Mouse (Mus musculus): ENCODE data around the gene Trim47. TPM values are rescaled to one million over a fixed set of nuclear protein-coding genes. Genes with fewer than 3 reads are reported as not detected.

The Trim47 gene
- polyA plus RNA-seq, 1 experiment from 2014 or later: 6.2 TPM

GRCm38 (mm10) chr11:116163002-116163401, 36.0 kb upstream of the Trim47 start:
- Histone ChIP-seq H3K9me3 (replicated peaks; ENCODE audit: control insufficient read depth, low read length) (no peaks in the 10 kb centered on the region), H3K36me3 (ENCODE audit: control insufficient read depth, insufficient read depth) (no peaks in the 10 kb centered on the region), H3K27ac (ENCODE audit: low read length) (no peak overlapping the region), H3K4me2 (ENCODE audit: low read depth, low read length) (no peak overlapping the region), H3K27me3 (ENCODE audit: control insufficient read depth, insufficient read depth, low read depth, low read length) (no peaks in the 10 kb centered on the region), H3K4me3 (ENCODE audit: low read depth, low read length) (no peak overlapping the region), H3K9ac (ENCODE audit: low read depth, low read length) (no peak overlapping the region), H3K4me1 (ENCODE audit: control insufficient read depth, low read depth, low read length) (peaks cover 13% of the 10 kb centered on the region)
- no peak for ATAC-seq (ENCODE audit: low read depth)
- 51% methylated on average over 9 of the region's 9 CpGs for WGBS (ENCODE audit: insufficient replicate concordance)

- no peaks in the 10 kb centered on the region for H3K9me3 ChIP-seq (replicated peaks; ENCODE audit: control insufficient read depth, low read length)
- no peaks in the 10 kb centered on the region for H3K36me3 ChIP-seq (ENCODE audit: control insufficient read depth, insufficient read depth)
- WGBS (ENCODE audit: insufficient replicate concordance): 73% methylated on average over 10 of the region's 10 CpGs
- peaks cover 9% of the 10 kb centered on the region for H3K4me1 ChIP-seq (ENCODE audit: control insufficient read depth, low read depth, low read length)
- no peak overlapping the region for H3K4me3 ChIP-seq (ENCODE audit: low read depth, low read length)
- H3K4me2 ChIP-seq (ENCODE audit: low read depth, low read length): no peak overlapping the region
- H3K9ac ChIP-seq (ENCODE audit: low read depth, low read length): no peak overlapping the region
- no peaks in the 10 kb centered on the region for H3K27me3 ChIP-seq (ENCODE audit: control insufficient read depth, insufficient read depth, low read depth, low read length)
- ATAC-seq (ENCODE audit: low read depth): no peak
- no peak overlapping the region for H3K27ac ChIP-seq (ENCODE audit: low read length)
These were observed 35.1 kb upstream of the Trim47 start for GRCm38 (mm10) chr11:116162146-116162545.

GRCm38 (mm10) chr11:116161312-116161711, 34.3 kb upstream of the Trim47 start:
- Histone ChIP-seq H3K9ac (ENCODE audit: low read depth, low read length) (no peak overlapping the region), H3K4me3 (ENCODE audit: low read depth, low read length) (no peak overlapping the region), H3K27ac (ENCODE audit: low read length) (no peak overlapping the region), H3K4me1 (ENCODE audit: control insufficient read depth, low read depth, low read length) (peaks cover under 1% of the 10 kb centered on the region; the same call in 1 of the 2 replicates), H3K9me3 (replicated peaks; ENCODE audit: control insufficient read depth, low read length) (no peaks in the 10 kb centered on the region), H3K4me2 (ENCODE audit: low read depth, low read length) (no peak overlapping the region), H3K27me3 (ENCODE audit: control insufficient read depth, insufficient read depth, low read depth, low read length) (no peaks in the 10 kb centered on the region), H3K36me3 (ENCODE audit: control insufficient read depth, insufficient read depth) (no peaks in the 10 kb centered on the region)
- no peak for ATAC-seq (ENCODE audit: low read depth)
- 59% methylated on average over 12 of the region's 12 CpGs for WGBS (ENCODE audit: insufficient replicate concordance)

- Histone ChIP-seq H3K4me2 (ENCODE audit: low read depth, low read length) (peak overlapping the region; percentile 6; the same call in 1 of the 2 replicates), H3K27me3 (ENCODE audit: control insufficient read depth, insufficient read depth, low read depth, low read length) (no peaks in the 10 kb centered on the region), H3K9me3 (replicated peaks; ENCODE audit: control insufficient read depth, low read length) (no peaks in the 10 kb centered on the region), H3K4me1 (ENCODE audit: control insufficient read depth, low read depth, low read length) (peaks cover 18% of the 10 kb centered on the region), H3K27ac (ENCODE audit: low read length) (peak overlapping the region; percentile 70), H3K9ac (ENCODE audit: low read depth, low read length) (no peak overlapping the region), H3K4me3 (ENCODE audit: low read depth, low read length) (no peak overlapping the region), H3K36me3 (ENCODE audit: control insufficient read depth, insufficient read depth) (no peaks in the 10 kb centered on the region)
- ATAC-seq (ENCODE audit: low read depth): peak; percentile 94
- 58% methylated on average over 2 of the region's 2 CpGs for WGBS (ENCODE audit: insufficient replicate concordance)
These were observed 23.9 kb upstream of the Trim47 start for GRCm38 (mm10) chr11:116150960-116151359.

GRCm38 (mm10) chr11:116149341-116149740, 22.3 kb upstream of the Trim47 start:
- no peaks in the 10 kb centered on the region; the same call in 1 of the 2 replicates for H3K36me3 ChIP-seq (ENCODE audit: control insufficient read depth, insufficient read depth)

GRCm38 (mm10) chr11:116148761-116149221, 21.8 kb upstream of the Trim47 start:
- H3K27me3 ChIP-seq (ENCODE audit: control insufficient read depth, insufficient read depth, low read depth, low read length): no peaks in the 10 kb centered on the region
- no peak overlapping the region for H3K27ac ChIP-seq (ENCODE audit: low read length)
- H3K4me1 ChIP-seq (ENCODE audit: control insufficient read depth, low read depth, low read length): peaks cover 20% of the 10 kb centered on the region
- H3K4me3 ChIP-seq (ENCODE audit: low read depth, low read length): no peak overlapping the region
- H3K4me2 ChIP-seq (ENCODE audit: low read depth, low read length): no peak overlapping the region
- 79% methylated on average over 20 of the region's 20 CpGs for WGBS (ENCODE audit: insufficient replicate concordance)
- no peak overlapping the region for H3K9ac ChIP-seq (ENCODE audit: low read depth, low read length)
- ATAC-seq (ENCODE audit: low read depth): no peak
- H3K36me3 ChIP-seq (ENCODE audit: control insufficient read depth, insufficient read depth): no peaks in the 10 kb centered on the region; the same call in 1 of the 2 replicates
- no peaks in the 10 kb centered on the region for H3K9me3 ChIP-seq (replicated peaks; ENCODE audit: control insufficient read depth, low read length)

More at GRCm38 (mm10) chr11:116149341-116149740, 22.3 kb upstream of the Trim47 start:
- no peaks in the 10 kb centered on the region for H3K27me3 ChIP-seq (ENCODE audit: control insufficient read depth, insufficient read depth, low read depth, low read length)
- no peak overlapping the region for H3K4me3 ChIP-seq (ENCODE audit: low read depth, low read length)
- H3K9ac ChIP-seq (ENCODE audit: low read depth, low read length): no peak overlapping the region
- ATAC-seq (ENCODE audit: low read depth): no peak
- 72% methylated on average over 6 of the region's 6 CpGs for WGBS (ENCODE audit: insufficient replicate concordance)
- H3K27ac ChIP-seq (ENCODE audit: low read length): no peak overlapping the region
- H3K4me1 ChIP-seq (ENCODE audit: control insufficient read depth, low read depth, low read length): peaks cover 18% of the 10 kb centered on the region
- H3K4me2 ChIP-seq (ENCODE audit: low read depth, low read length): no peak overlapping the region
- no peaks in the 10 kb centered on the region for H3K9me3 ChIP-seq (replicated peaks; ENCODE audit: control insufficient read depth, low read length)

GRCm38 (mm10) chr11:116146294-116146985, 19.4 kb upstream of the Trim47 start:
- 81% methylated on average over 25 of the region's 25 CpGs for WGBS (ENCODE audit: insufficient replicate concordance)
- H3K36me3 ChIP-seq (ENCODE audit: control insufficient read depth, insufficient read depth): no peaks in the 10 kb centered on the region; the same call in none of the 2 replicates
- no peaks in the 10 kb centered on the region for H3K27me3 ChIP-seq (ENCODE audit: control insufficient read depth, insufficient read depth, low read depth, low read length)
- no peak for ATAC-seq (ENCODE audit: low read depth)
- no peaks in the 10 kb centered on the region for H3K9me3 ChIP-seq (replicated peaks; ENCODE audit: control insufficient read depth, low read length)
- H3K4me1 ChIP-seq (ENCODE audit: control insufficient read depth, low read depth, low read length): peaks cover 36% of the 10 kb centered on the region
- H3K4me3 ChIP-seq (ENCODE audit: low read depth, low read length): no peak overlapping the region
- no peak overlapping the region for H3K27ac ChIP-seq (ENCODE audit: low read length)
- H3K4me2 ChIP-seq (ENCODE audit: low read depth, low read length): no peak overlapping the region
- no peak overlapping the region for H3K9ac ChIP-seq (ENCODE audit: low read depth, low read length)

GRCm38 (mm10) chr11:116145481-116146293, 18.7 kb upstream of the Trim47 start:
- no peak overlapping the region for H3K27ac ChIP-seq (ENCODE audit: low read length)
- no peaks in the 10 kb centered on the region; the same call in none of the 2 replicates for H3K36me3 ChIP-seq (ENCODE audit: control insufficient read depth, insufficient read depth)
- peaks cover 28% of the 10 kb centered on the region for H3K4me1 ChIP-seq (ENCODE audit: control insufficient read depth, low read depth, low read length)
- H3K4me3 ChIP-seq (ENCODE audit: low read depth, low read length): no peak overlapping the region
- H3K9ac ChIP-seq (ENCODE audit: low read depth, low read length): no peak overlapping the region
- H3K4me2 ChIP-seq (ENCODE audit: low read depth, low read length): no peak overlapping the region
- ATAC-seq (ENCODE audit: low read depth): no peak
- no peaks in the 10 kb centered on the region for H3K9me3 ChIP-seq (replicated peaks; ENCODE audit: control insufficient read depth, low read length)
- WGBS (ENCODE audit: insufficient replicate concordance): 84% methylated on average over 18 of the region's 18 CpGs
- H3K27me3 ChIP-seq (ENCODE audit: control insufficient read depth, insufficient read depth, low read depth, low read length): no peaks in the 10 kb centered on the region
